8 mouse cellular contexts compared by ENCODE assay signal in the genomic region with DNA sequence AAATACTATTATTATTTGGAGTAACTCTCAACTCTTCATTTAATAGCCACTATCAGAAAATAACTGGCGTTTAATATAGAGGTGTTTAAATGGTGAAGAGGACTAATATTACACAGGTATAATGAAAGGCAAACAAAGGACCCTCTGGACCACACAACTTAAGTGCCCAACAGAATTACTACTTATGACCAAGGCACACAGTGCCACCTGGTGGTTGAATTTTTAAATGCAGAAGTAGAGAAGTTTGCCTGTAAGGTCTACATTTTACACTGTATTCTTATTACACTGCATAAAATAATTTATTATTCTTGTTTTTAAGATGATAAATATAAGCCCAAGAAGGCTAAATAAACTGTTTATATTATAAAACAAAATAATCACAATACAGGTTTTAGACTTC.
DNase-seq lines count a peak whose midpoint lies in the region; ATAC-seq and TF ChIP-seq lines count a peak whose summit lies in the region.

No protein-coding gene starts in this region.

- no peaks in the 10 kb centered on the region for H3K27me3 ChIP-seq in forebrain, embryonic 14.5 days (replicated peaks; ENCODE audit: control insufficient read depth, insufficient read depth, low read length)
- H3K27me3 ChIP-seq in forebrain, embryonic 15.5 days = no peaks in the 10 kb centered on the region
- H3K27me3 ChIP-seq in midbrain, embryonic 10.5 days (ENCODE audit: low read depth, poor library complexity, severe bottlenecking) = no peaks in the 10 kb centered on the region
- H3K27me3 ChIP-seq in midbrain, embryonic 16.5 days (ENCODE audit: control insufficient read depth, insufficient read depth, low read depth, low read length) = no peaks in the 10 kb centered on the region
- no peaks in the 10 kb centered on the region for H3K27me3 ChIP-seq in cerebellum, adult 2 months (ENCODE audit: control insufficient read depth, insufficient read depth, low read length)

- H3K9ac ChIP-seq in forebrain, embryonic 14.5 days (ENCODE audit: low read length) = no peak overlapping the region
- no peak overlapping the region for H3K9ac ChIP-seq in forebrain, embryonic 15.5 days (replicated peaks)
- H3K9ac ChIP-seq in midbrain, embryonic 16.5 days (ENCODE audit: low read depth, low read length) = no peak overlapping the region

- peaks cover 8% of the 10 kb centered on the region for H3K36me3 ChIP-seq in forebrain, embryonic 14.5 days (ENCODE audit: control insufficient read depth, insufficient read depth, low read length)
- H3K36me3 ChIP-seq in forebrain, embryonic 15.5 days = peaks cover 9% of the 10 kb centered on the region; the same call in 1 of the 2 replicates
- H3K36me3 ChIP-seq in midbrain, embryonic 10.5 days = peaks cover 27% of the 10 kb centered on the region
- peaks cover 2% of the 10 kb centered on the region; the same call in 1 of the 2 replicates for H3K36me3 ChIP-seq in midbrain, embryonic 16.5 days (ENCODE audit: control insufficient read depth, insufficient read depth, low read length)

- no peak overlapping the region for H3K4me3 ChIP-seq in forebrain, embryonic 14.5 days (ENCODE audit: low read depth, low read length)
- no peak overlapping the region for H3K4me3 ChIP-seq in forebrain, embryonic 15.5 days
- H3K4me3 ChIP-seq in midbrain, embryonic 10.5 days = no peak overlapping the region
- H3K4me3 ChIP-seq in midbrain, embryonic 16.5 days (ENCODE audit: low read depth, low read length) = no peak overlapping the region
- H3K4me3 ChIP-seq in cerebellum, adult 2 months (replicated peaks; ENCODE audit: insufficient read depth, low read depth, low read length) = no peak overlapping the region

- no peak for ATAC-seq in forebrain, embryonic 14.5 days
- no peak for ATAC-seq in forebrain, embryonic 15.5 days (replicated peaks)
- no peak for ATAC-seq in midbrain, embryonic 16.5 days

- no peak overlapping the region for H3K4me2 ChIP-seq in forebrain, embryonic 14.5 days (ENCODE audit: low read length)
- no peak overlapping the region for H3K4me2 ChIP-seq in forebrain, embryonic 15.5 days (replicated peaks)
- no peak overlapping the region for H3K4me2 ChIP-seq in midbrain, embryonic 16.5 days (ENCODE audit: low read length)

- TF ChIP-seq CTCF in cerebellum, adult 2 months (IDR thresholded peaks at IDR 0.05; ENCODE audit: borderline replicate concordance, insufficient read depth, low read depth, low read length) = peak; percentile 43; the same call in 1 of the 2 replicates

- H3K9me3 ChIP-seq in forebrain, embryonic 14.5 days (replicated peaks; ENCODE audit: control insufficient read depth, low read length) = no peaks in the 10 kb centered on the region
- no peaks in the 10 kb centered on the region for H3K9me3 ChIP-seq in forebrain, embryonic 15.5 days
- no peaks in the 10 kb centered on the region for H3K9me3 ChIP-seq in midbrain, embryonic 10.5 days (replicated peaks)
- no peaks in the 10 kb centered on the region for H3K9me3 ChIP-seq in midbrain, embryonic 16.5 days (replicated peaks; ENCODE audit: control insufficient read depth, low read length, poor library complexity, severe bottlenecking)

- DNase-seq in forebrain, embryonic 14.5 days (ENCODE audit: low spot score) = peak; percentile 84
- DNase-seq in midbrain, embryonic 10.5 days (ENCODE audit: low spot score) = peak; percentile 19
- DNase-seq in cerebellum, adult 2 months = peak in 1 of 2 experiments; percentile 27
- peak; percentile 15 to 20 for DNase-seq in kidney, postnatal 4 days
- DNase-seq in naive thymus-derived CD4-positive, alpha-beta T cell, adult 2 months (ENCODE audit: low read depth) = peak; percentile 65
- no peak for DNase-seq in c-Kit-positive CD71-positive TER-119-positive erythroid progenitor cells, embryonic 14.5 days (ENCODE audit: low spot score)

- no peaks in the 10 kb centered on the region for H3K4me1 ChIP-seq in forebrain, embryonic 14.5 days (ENCODE audit: control insufficient read depth, insufficient read depth, low read length)
- H3K4me1 ChIP-seq in forebrain, embryonic 15.5 days = no peaks in the 10 kb centered on the region
- no peaks in the 10 kb centered on the region for H3K4me1 ChIP-seq in midbrain, embryonic 10.5 days
- H3K4me1 ChIP-seq in midbrain, embryonic 16.5 days (ENCODE audit: control insufficient read depth, insufficient read depth, low read length) = no peaks in the 10 kb centered on the region
- H3K4me1 ChIP-seq in cerebellum, adult 2 months (ENCODE audit: control insufficient read depth, insufficient read depth, low read length) = no peaks in the 10 kb centered on the region

- H3K27ac ChIP-seq in forebrain, embryonic 14.5 days (ENCODE audit: low read depth, low read length) = no peak overlapping the region
- no peak overlapping the region for H3K27ac ChIP-seq in forebrain, embryonic 15.5 days (replicated peaks)
- H3K27ac ChIP-seq in midbrain, embryonic 10.5 days (replicated peaks) = no peak overlapping the region
- H3K27ac ChIP-seq in midbrain, embryonic 16.5 days (ENCODE audit: low read length) = no peak overlapping the region
- no peak overlapping the region for H3K27ac ChIP-seq in cerebellum, adult 2 months (ENCODE audit: insufficient read depth, low read length)

- TF ChIP-seq POLR2A in cerebellum, adult 2 months (IDR thresholded peaks at IDR 0.05; ENCODE audit: borderline replicate concordance, insufficient read depth, low read length) = no peak

- 26% methylated on average over 1 of the region's 1 CpGs for WGBS in forebrain, embryonic 14.5 days
- WGBS in forebrain, embryonic 15.5 days = 24% methylated on average over 1 of the region's 1 CpGs
- WGBS in midbrain, embryonic 10.5 days = 28% methylated on average over 1 of the region's 1 CpGs
- WGBS in midbrain, embryonic 16.5 days = 33% methylated on average over 1 of the region's 1 CpGs
- WGBS in cerebellum, adult 2 months = 35% methylated on average over 1 of the region's 1 CpGs
